Mouse (Mus musculus) midbrain, embryonic 12.5 days (tissue): ENCODE data around the gene Ostm1. TPM values are rescaled to one million over a fixed set of nuclear protein-coding genes. Genes with fewer than 3 reads are reported as not detected.
A peak's percentile ranks its signal among the peaks of the same experiment; 100 is the strongest.

Source experiments
- ATAC-seq: fragments of 200-750 bp; cut with Nextera tagmentation; 2 replicates; pipeline ENCODE4 v1.8.0; 2017; ENCODE audit warnings: low read depth, moderate TSS enrichment, moderate library complexity; ENCODE audit not compliant: low FRiP score
- H3K27ac ChIP-seq: fragments of 300-500 bp; sonication (generic); replicated peaks from 2 replicates; pipeline ENCODE4 v1.5.1; 2016; ENCODE audit warnings: mild to moderate bottlenecking
- H3K27me3 ChIP-seq: fragments of 300-500 bp; sonication (generic); 2 replicates; pipeline ENCODE4 v1.6.1; 2016; ENCODE audit warnings: mild to moderate bottlenecking
- H3K36me3 ChIP-seq: fragments of 300-500 bp; sonication (generic); 2 replicates; pipeline ENCODE4 v1.6.1; 2016
- H3K4me1 ChIP-seq: fragments of 300-500 bp; sonication (generic); 2 replicates; pipeline ENCODE4 v1.6.1; 2016
- H3K4me2 ChIP-seq: fragments of 300-500 bp; sonication (generic); replicated peaks from 2 replicates; pipeline ENCODE4 v1.6.1; 2016; ENCODE audit warnings: mild to moderate bottlenecking, moderate library complexity
- H3K4me3 ChIP-seq: fragments of 300-500 bp; sonication (generic); 2 replicates; pipeline ENCODE4 v1.5.1; 2016; ENCODE audit warnings: mild to moderate bottlenecking
- H3K9ac ChIP-seq: fragments of 300-500 bp; sonication (generic); replicated peaks from 2 replicates; pipeline ENCODE4 v1.6.1; 2016; ENCODE audit warnings: mild to moderate bottlenecking, moderate library complexity
- H3K9me3 ChIP-seq: fragments of 300-500 bp; sonication (generic); 2 replicates; pipeline ENCODE4 v1.6.1; 2016; ENCODE audit warnings: mild to moderate bottlenecking
- WGBS: fragments of 180-500 bp; shearing (Covaris S2); methylation state at CpG from one replicate; pipeline ENCODE4 v1.1.7; 2016; 5-methylcytosine and 5-hydroxymethylcytosine counted together
- polyA plus RNA-seq: library from polyadenylated mRNA; unstranded; fragments of >200 nt; fragmentation: Nextera tagmentation; extraction: Ambion mirVana; gene quantifications from 2 replicates; pipeline ENCODE4 v1.2.1, GENCODE M21; 2016

The Ostm1 gene
- polyA plus RNA-seq, 1 experiment from 2014 or later: 35.4 TPM

DNA sequence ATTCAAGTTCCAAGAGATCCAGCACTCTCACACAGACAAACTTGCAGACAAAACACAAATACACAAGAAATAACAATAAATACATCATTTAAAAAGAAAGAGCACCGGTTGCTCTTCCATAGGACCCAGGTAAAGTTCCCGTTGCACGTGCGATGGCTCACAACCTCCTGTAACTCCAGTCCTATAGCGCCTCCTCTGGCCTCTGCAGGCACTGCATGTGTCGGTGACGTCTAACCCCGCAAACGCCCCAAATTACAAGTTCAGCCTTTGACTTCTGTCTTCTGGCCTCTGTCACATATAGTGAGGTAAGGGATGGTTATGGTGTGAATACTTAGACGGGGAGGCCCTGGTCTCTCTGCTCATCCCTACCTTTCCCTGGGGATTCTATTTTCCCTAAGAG, 17.9 kb downstream of the Ostm1 start:
- 26% methylated on average over 10 of the region's 10 CpGs for WGBS
- H3K27me3 ChIP-seq: peaks cover 31% of the 10 kb centered on the region
- no peak overlapping the region for H3K27ac ChIP-seq
- H3K9ac ChIP-seq: no peak overlapping the region
- no peaks in the 10 kb centered on the region for H3K4me1 ChIP-seq
- H3K36me3 ChIP-seq: no peaks in the 10 kb centered on the region; the same call in 1 of the 2 replicates
- H3K4me3 ChIP-seq: no peak overlapping the region
- no peak overlapping the region for H3K4me2 ChIP-seq
- peaks cover 12% of the 10 kb centered on the region; the same call in 1 of the 2 replicates for H3K9me3 ChIP-seq
- ATAC-seq: no peak

DNA sequence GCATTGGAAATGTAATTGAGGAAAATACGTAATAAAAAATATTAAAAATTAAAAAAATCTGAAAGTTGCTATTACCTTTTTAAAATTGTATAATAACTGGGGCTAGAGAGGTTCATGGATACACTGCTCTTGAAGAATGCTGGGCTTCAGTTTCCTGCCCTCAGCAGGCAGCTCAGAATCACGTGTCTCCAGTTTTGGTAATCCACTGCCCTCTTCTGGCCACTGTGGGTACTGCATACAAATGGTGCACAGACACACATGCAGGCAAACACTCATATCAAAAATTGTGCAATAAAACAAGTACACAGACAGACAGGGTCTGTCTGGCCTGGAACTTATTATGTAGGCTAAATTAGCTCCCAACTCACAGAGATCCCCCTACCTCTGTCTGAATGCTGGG, 21.3 kb downstream of the Ostm1 start:
- 68% methylated on average over 2 of the region's 2 CpGs for WGBS
- no peak overlapping the region for H3K4me2 ChIP-seq
- no peak for ATAC-seq
- H3K4me1 ChIP-seq: no peaks in the 10 kb centered on the region
- no peak overlapping the region for H3K9ac ChIP-seq
- H3K9me3 ChIP-seq: peaks cover 18% of the 10 kb centered on the region; the same call in 1 of the 2 replicates
- no peak overlapping the region for H3K27ac ChIP-seq
- H3K27me3 ChIP-seq: peaks cover 38% of the 10 kb centered on the region
- no peaks in the 10 kb centered on the region; the same call in 1 of the 2 replicates for H3K36me3 ChIP-seq
- H3K4me3 ChIP-seq: no peak overlapping the region

DNA sequence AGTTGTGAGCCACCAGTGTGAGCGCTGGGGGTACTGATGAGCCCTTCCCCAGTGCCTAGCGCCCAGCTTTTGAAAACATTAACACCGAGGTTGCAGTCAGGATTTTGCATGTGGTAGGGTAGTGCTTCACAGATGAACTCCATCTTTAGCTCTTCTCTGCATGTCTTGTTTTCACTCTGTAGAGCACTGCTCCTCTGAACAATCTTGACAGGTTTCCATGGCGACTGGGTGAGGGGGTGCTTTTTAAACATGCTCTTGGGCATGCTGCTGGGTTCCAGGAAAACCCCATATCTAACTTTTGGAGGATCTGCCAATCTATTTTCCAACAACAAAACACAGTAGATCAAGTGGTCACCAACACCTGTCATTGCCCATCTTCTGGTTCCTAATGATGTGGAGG, 23.1 kb downstream of the Ostm1 start:
- 67% methylated on average over 4 of the region's 4 CpGs for WGBS
- Histone ChIP-seq H3K9ac (no peak overlapping the region), H3K4me3 (no peak overlapping the region), H3K4me1 (no peaks in the 10 kb centered on the region), H3K36me3 (no peaks in the 10 kb centered on the region; the same call in 1 of the 2 replicates), H3K9me3 (peaks cover 18% of the 10 kb centered on the region; the same call in 1 of the 2 replicates), H3K4me2 (no peak overlapping the region), H3K27me3 (peaks cover 35% of the 10 kb centered on the region), H3K27ac (no peak overlapping the region)
- no peak for ATAC-seq

DNA sequence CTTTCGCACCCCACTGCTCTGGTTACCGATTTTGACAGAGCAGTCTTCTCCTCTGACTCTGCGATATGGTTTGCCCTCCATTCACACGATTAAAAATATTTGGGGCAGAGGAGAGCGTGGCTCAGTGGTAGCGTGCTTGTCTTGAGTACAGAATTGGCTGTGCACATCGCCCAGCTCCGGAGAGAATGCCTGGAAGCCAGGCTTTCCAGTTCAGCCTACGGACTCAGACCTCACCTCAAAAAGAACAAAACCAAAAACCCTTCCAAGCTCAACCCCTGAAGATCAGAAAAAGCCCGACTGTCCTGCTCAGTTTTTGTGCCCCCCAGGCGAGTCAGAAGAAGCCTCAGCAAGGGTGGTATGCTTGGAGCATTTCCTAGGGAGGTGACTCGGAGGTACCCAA, 29.5 kb downstream of the Ostm1 start:
- no peak overlapping the region for H3K9ac ChIP-seq
- H3K27ac ChIP-seq: no peak overlapping the region; the same call in 1 of the 2 replicates
- no peaks in the 10 kb centered on the region for H3K36me3 ChIP-seq
- H3K27me3 ChIP-seq: peaks cover 78% of the 10 kb centered on the region
- H3K4me2 ChIP-seq: peak overlapping the region; percentile 71
- WGBS: 9% methylated on average over 12 of the region's 12 CpGs
- no peak overlapping the region for H3K4me3 ChIP-seq
- ATAC-seq: no peak
- peaks cover 27% of the 10 kb centered on the region for H3K4me1 ChIP-seq
- H3K9me3 ChIP-seq: no peaks in the 10 kb centered on the region

DNA sequence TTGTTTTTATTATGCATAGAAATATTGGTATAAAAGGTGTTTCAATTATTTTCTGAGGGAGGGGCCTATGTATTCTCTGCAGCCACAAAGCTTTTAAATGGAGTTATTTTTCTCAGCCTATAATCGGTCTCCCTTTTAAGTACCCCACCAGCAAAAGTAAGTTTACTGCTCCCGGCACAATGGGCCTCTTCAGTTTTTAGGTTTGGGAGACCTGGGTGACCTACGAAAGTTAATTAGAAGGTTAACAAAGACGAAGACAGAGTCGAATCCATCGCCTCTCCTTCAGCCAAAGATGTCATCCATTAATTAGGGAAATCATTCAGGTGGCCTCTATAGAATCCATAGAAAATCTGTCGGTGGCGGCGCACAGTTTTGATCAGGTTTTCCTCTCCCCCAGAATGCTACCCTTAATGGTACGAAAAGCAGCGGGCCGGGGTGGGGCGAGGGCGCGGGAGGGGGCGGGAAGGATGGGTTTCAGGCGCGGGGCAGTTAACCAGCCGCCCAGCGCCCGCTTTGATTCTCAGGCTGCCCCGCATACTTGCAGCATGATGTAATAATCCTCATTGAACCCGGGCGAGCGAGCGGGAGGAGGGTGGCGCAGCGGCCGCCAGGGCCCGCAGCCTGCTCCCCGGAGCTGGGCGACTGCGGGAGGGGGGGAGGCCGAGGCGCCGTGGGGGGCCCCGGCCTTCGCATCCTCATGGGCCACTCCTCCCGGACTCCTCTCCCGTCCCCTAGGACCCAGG, 30.2 kb downstream of the Ostm1 start:
- peak; percentile 80 for ATAC-seq
- no peaks in the 10 kb centered on the region for H3K36me3 ChIP-seq
- H3K9me3 ChIP-seq: no peaks in the 10 kb centered on the region
- WGBS: under 1% methylated on average over 39 of the region's 40 CpGs
- H3K9ac ChIP-seq: peak overlapping the region; percentile 52
- peaks cover 34% of the 10 kb centered on the region for H3K4me1 ChIP-seq
- peak overlapping the region; percentile 43 for H3K4me3 ChIP-seq
- peaks cover 83% of the 10 kb centered on the region for H3K27me3 ChIP-seq
- H3K4me2 ChIP-seq: peak overlapping the region; percentile 71
- H3K27ac ChIP-seq: no peak overlapping the region

DNA sequence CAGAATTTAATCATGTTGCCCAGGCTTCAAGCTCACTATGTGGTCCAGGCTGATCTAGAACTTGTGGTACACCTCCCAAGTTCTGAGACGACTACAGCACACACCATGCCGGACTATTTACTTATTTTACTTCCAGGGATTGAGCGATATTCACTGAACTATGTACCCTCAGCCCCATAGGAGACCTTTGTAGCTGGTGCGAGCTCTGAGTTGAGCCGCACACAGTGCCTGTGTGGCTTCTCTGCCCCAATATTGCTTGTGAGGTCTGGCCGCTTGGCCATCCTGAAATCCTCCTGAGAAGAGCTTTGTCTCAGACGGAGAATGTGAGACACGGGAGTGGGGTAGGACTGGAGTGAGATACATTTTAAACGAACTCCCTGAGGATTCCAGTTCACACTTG, 31.1 kb downstream of the Ostm1 start:
- WGBS: 14% methylated on average over 9 of the region's 9 CpGs
- Histone ChIP-seq H3K4me2 (no peak overlapping the region), H3K4me3 (no peak overlapping the region), H3K36me3 (no peaks in the 10 kb centered on the region), H3K4me1 (peaks cover 39% of the 10 kb centered on the region), H3K27me3 (peaks cover 83% of the 10 kb centered on the region), H3K9ac (no peak overlapping the region), H3K27ac (no peak overlapping the region), H3K9me3 (no peaks in the 10 kb centered on the region)
- ATAC-seq: no peak

DNA sequence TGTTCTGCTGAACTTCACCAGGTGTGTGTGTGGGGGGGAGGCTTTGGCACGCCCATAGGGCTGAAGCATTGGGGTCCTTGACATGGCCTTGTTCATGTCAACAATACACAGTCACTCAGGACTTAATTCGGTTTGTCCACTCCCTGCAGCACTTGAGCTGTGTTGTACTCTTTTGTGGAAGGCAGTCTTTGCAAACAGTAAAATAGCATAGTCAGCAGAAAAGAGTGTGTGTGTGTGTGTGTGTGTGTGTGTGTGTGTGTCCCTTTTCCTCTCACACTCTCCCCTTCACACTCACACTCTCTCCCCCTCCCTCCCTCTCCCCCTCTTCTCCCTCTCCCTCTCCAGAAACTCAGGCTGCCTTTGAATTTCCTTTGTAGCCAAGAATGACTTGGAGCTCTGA, 34.7 kb downstream of the Ostm1 start:
- Histone ChIP-seq H3K27ac (no peak overlapping the region), H3K4me3 (no peak overlapping the region), H3K9ac (0 out of 2 replicates have a peak overlapping the region, but pooled peaks have one; percentile 16), H3K9me3 (no peaks in the 10 kb centered on the region), H3K36me3 (no peaks in the 10 kb centered on the region), H3K27me3 (peaks cover 76% of the 10 kb centered on the region), H3K4me1 (peaks cover 34% of the 10 kb centered on the region), H3K4me2 (no peak overlapping the region)
- 47% methylated on average over 2 of the region's 2 CpGs for WGBS
- no peak for ATAC-seq

DNA sequence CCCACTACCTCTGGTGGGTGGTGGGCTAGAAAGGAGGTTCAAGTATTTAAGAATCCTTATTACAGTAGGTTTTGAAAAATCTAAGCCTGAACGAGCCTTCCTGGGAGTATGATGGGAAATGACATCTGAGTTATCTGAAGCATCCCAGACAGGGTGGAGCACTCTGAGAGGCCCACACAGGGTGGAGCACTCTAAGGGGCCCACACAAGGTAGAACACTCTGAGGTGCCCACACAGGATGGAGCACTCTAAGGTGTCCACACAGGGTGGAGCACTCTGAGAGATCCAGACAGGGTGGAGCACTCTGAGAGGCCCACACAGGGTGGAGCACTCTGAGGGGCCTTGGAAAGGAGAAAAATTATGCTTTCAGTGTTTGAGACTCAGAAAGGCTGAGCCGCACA, 42.3 kb downstream of the Ostm1 start:
- no peaks in the 10 kb centered on the region for H3K9me3 ChIP-seq
- H3K4me3 ChIP-seq: no peak overlapping the region
- no peak overlapping the region for H3K27ac ChIP-seq
- peaks cover 16% of the 10 kb centered on the region for H3K4me1 ChIP-seq
- H3K36me3 ChIP-seq: no peaks in the 10 kb centered on the region
- H3K4me2 ChIP-seq: no peak overlapping the region
- H3K9ac ChIP-seq: no peak overlapping the region
- ATAC-seq: no peak
- WGBS: 86% methylated on average over 2 of the region's 2 CpGs
- peaks cover 81% of the 10 kb centered on the region for H3K27me3 ChIP-seq

DNA sequence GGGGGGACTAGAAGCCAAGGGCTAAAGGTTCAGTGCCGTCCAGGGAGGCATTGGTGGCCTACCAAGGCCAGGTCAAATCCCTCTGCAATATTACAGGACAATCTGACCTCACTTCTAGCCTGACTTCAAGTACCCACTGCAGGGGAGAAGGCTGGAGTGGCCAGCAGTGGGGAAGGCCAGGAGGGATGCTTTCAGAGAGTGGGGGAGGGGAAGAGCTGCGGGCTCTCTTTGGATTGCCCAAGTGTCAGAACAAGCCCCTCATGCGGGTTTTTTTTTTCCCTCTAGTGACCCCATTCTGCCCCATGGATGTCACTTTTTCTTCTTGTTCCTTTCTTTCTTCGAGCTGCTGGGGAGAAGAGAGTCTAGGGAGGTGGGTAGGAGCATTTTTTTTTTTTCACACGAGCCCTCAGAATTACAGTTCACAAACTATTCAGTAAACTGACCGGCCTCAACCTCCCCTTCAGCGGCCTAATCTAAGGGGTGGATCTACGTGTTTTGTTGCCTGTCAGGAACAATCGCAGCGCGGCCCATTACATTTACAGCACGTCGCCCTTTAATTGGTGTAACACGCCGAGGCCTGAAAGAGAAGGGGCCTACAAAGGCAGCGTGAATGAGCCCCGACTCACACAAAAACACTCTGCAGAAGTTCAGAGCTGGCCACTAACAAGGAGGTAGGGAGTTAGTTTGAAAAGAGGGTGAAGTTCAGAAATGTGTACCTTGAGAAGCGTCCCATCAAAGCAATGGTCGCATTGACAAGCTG, 47.2 kb downstream of the Ostm1 start:
- Histone ChIP-seq H3K27me3 (peaks cover 95% of the 10 kb centered on the region), H3K27ac (peak overlapping the region; percentile 76), H3K9me3 (no peaks in the 10 kb centered on the region), H3K4me3 (no peak overlapping the region), H3K4me2 (peak overlapping the region; percentile 52), H3K36me3 (no peaks in the 10 kb centered on the region), H3K9ac (no peak overlapping the region), H3K4me1 (peaks cover 62% of the 10 kb centered on the region)
- ATAC-seq: peak; percentile 35
- under 1% methylated on average over 19 of the region's 19 CpGs for WGBS

DNA sequence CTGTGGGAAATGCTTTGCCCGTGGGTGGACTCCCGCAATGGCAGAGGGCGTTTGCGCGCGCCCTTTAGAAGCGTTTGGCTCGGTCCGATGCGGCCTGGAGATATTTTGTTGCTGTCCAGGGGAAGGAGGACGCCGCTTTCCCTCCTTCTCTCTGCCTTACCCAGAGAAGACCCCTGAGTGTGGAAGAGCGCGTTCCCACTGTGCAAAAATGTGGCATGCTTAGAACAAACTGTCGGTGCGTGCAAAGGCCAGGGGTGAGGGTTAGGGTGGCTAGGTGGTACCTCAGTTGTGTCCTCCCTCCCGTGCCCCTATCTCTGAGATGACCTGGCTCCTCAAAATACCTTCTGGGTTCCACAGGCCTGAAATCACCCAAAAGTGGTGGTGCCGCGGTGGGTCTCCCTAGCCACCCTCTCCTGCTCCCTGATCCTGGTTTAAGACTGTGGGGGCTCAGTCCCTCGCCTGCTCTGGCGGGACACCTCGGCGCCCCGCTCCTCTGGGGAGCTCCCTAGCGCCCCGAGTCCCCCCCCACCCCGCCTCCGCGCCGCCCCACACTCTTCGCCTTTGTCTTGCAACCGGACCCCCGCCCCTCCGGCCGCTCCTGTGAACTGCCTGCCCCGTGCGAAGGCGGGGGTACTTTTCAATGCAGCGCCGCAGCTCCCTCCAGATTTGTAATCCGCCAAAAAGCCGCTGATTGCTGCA, 48.3 kb downstream of the Ostm1 start:
- 1% methylated on average over 42 of the region's 42 CpGs for WGBS
- H3K27ac ChIP-seq: peak overlapping the region; percentile 76
- peak overlapping the region; percentile 35 for H3K9ac ChIP-seq
- peaks cover 93% of the 10 kb centered on the region for H3K27me3 ChIP-seq
- peak overlapping the region; percentile 33 for H3K4me3 ChIP-seq
- peak; percentile 38 for ATAC-seq
- H3K9me3 ChIP-seq: no peaks in the 10 kb centered on the region
- H3K36me3 ChIP-seq: no peaks in the 10 kb centered on the region
- peaks cover 71% of the 10 kb centered on the region for H3K4me1 ChIP-seq
- H3K4me2 ChIP-seq: peak overlapping the region; percentile 52

DNA sequence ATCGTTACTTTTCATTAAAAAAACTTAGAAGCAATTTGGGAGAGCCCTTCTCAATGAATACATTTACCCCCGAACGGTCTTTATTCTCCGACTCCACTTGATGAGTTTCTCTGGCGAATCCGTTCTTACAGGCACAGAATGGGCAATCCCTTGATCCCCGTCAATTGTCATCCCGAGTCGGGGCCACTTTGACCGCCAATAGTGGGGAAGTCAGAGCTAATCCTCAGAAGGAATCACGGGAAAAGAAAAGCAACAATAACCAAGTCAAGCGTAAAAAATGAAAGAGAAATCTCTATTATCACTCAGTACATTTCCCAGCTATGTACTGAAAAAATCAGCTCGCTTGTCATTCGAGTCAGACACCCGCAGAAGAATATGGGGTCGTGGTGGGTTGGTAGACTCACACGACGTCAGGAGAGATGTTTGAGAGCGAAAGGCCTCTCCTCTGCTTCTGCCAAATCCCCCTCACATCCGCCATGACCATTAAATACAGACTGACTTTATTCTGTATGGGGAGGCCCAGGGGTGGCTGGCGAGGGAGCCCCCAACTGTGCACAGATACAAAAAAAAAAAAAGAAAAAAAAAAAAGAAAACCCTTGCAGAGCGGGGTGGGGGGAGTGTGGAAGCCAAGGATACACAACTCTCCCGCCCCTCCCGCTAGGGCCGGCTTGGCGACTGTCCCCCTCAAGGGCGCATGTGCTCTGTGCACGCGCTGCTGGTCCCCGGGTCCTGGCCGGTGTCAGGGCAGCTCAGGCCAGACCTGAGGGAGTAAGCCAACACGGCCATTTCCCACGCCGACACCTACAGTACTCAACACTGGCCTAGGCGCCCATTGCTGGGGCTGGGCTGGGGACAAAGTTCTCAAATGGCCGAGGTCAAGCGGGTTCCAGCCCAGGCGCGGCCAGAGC, 49.1 kb downstream of the Ostm1 start:
- peaks cover 73% of the 10 kb centered on the region for H3K4me1 ChIP-seq
- 0 out of 2 replicates have a peak overlapping the region, but pooled peaks have one; percentile 35 for H3K9ac ChIP-seq
- peak overlapping the region; percentile 33 for H3K4me3 ChIP-seq
- no peaks in the 10 kb centered on the region for H3K36me3 ChIP-seq
- ATAC-seq: peak; percentile 67
- H3K27me3 ChIP-seq: peaks cover 93% of the 10 kb centered on the region
- peak overlapping the region; percentile 52 for H3K4me2 ChIP-seq
- no peaks in the 10 kb centered on the region for H3K9me3 ChIP-seq
- under 1% methylated on average over 38 of the region's 39 CpGs for WGBS
- H3K27ac ChIP-seq: peak overlapping the region; percentile 76
